Mouse (Mus musculus) hindbrain, embryonic 15.5 days (tissue): ENCODE results near the gene Gnmt. TPM values are rescaled to one million over a fixed set of nuclear protein-coding genes. Genes with fewer than 3 reads are reported as not detected.

Source experiments
- ATAC-seq: fragments of 200-750 bp; cut with Nextera tagmentation; 2 replicates; pipeline ENCODE4 v1.8.0; 2017; ENCODE audit warnings: low read depth, moderate number of reproducible peaks, moderate TSS enrichment; ENCODE audit not compliant: low FRiP score
- H3K27ac ChIP-seq: fragments of 300-500 bp; sonication (generic); replicated peaks from 2 replicates; pipeline ENCODE4 v1.5.1; 2015; ENCODE audit warnings: mild to moderate bottlenecking, inconsistent platforms
- H3K27me3 ChIP-seq: fragments of 300-500 bp; sonication (generic); 2 replicates; pipeline ENCODE4 v1.6.1; 2015; ENCODE audit warnings: control low read depth, inconsistent platforms
- H3K36me3 ChIP-seq: fragments of 300-500 bp; sonication (generic); 2 replicates; pipeline ENCODE4 v1.6.1; 2015; ENCODE audit warnings: control low read depth, inconsistent platforms
- H3K4me1 ChIP-seq: fragments of 300-500 bp; sonication (generic); replicated peaks from 2 replicates; pipeline ENCODE4 v1.6.1; 2015; ENCODE audit warnings: control low read depth, inconsistent platforms
- H3K4me2 ChIP-seq: fragments of 300-500 bp; sonication (generic); 2 replicates; pipeline ENCODE4 v1.6.1; 2015; ENCODE audit warnings: moderate library complexity, mild to moderate bottlenecking, inconsistent platforms
- H3K4me3 ChIP-seq: fragments of 300-500 bp; sonication (generic); 2 replicates; pipeline ENCODE4 v1.5.1; 2015; ENCODE audit warnings: mild to moderate bottlenecking, inconsistent platforms
- H3K9ac ChIP-seq: fragments of 300-500 bp; sonication (generic); 2 replicates; pipeline ENCODE4 v1.6.1; 2015; ENCODE audit warnings: inconsistent platforms
- H3K9me3 ChIP-seq: fragments of 300-500 bp; sonication (generic); 2 replicates; pipeline ENCODE4 v1.6.1; 2016; ENCODE audit warnings: control low read depth, inconsistent platforms
- WGBS: fragments of 180-500 bp; shearing (Covaris S2); methylation state at CpG from one replicate; pipeline ENCODE4 v1.1.7; 2015; 5-methylcytosine and 5-hydroxymethylcytosine counted together
- polyA plus RNA-seq: library from polyadenylated mRNA; unstranded; fragments of >200 nt; fragmentation: Nextera tagmentation; extraction: Ambion mirVana; gene quantifications from 2 replicates; pipeline ENCODE4 v1.2.1, GENCODE M21; 2015

Gene Gnmt
- polyA plus RNA-seq, 1 experiment from 2014 or later = 0.86 TPM

DNA sequence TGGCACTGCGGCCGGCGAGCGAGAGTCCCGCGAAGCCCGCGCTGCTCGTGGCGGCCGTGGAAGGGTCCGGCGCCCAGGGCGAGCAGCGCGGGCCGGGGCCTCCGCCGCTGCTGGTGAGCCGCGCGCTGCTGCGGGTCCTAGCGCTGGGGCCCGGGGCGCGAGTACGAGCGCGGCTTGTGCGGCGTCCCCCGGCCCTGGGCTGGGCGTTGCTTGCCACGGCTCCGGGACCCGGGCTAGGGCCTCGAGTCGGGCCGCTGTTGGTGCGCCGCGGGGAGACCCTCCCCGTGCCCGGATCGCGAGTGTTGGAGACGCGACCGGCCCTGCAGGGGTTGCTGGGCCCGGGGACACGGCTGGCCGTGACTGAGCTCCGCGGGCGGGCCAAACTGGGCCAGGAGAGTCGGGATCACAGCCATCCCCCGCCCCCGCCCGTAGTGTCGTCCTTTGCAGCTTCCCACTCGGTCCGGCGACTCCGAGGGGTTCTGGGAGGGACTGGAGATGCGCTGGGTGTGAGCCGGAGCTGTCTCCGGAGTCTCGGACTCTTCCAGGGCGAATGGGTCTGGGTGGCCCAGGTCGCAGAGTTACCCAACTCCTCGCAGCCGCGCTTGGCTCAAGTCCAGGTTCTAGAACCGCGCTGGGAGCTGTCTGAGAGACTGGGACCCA lies 17.2 kb downstream of the Gnmt start:
- 1% methylated on average over 57 of the region's 76 CpGs for WGBS
- H3K9me3 ChIP-seq = no peaks in the 10 kb centered on the region

DNA sequence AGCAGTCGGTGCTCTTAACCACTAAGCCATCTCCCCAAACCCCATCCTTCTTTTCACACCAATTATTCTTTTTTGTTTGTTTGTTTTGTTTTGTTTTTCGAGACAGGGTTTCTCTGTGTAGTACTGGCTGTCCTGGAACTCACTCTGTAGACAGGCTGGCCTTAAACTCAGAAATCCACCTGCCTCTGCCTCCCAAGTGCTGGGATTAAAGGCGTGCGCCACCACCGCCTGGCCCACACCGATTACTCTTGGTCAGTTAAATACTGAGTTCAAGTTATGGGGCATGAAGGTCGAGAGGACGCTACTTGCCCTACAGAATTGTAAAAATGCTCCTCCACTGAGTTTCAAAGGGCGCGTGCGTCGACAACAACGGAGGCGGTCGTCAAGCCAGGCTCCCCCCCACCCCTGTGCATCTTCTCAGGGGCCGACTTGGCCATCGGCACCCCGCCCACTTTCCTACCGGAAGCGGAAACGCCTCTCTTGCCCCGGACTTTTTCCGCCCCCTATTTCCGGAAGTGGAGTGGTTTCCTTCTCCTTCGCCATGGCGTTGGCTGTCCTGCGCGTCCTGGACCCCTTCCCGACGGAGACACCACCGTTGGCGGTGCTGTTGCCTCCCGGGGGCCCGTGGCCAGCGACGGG lies 17.9 kb downstream of the Gnmt start, which contains the start of gene Pex6:
Gene Pex6 (plus strand): TSS at position 505 of the 639 bp plus-strand sequence.
- Histone ChIP-seq H3K27ac (peak within 1 kb of the TSS; percentile 83), H3K9ac (peak within 1 kb of the TSS; percentile 88), H3K4me1 (peaks cover 28% of the 10 kb centered on the region), H3K27me3 (no peaks in the 10 kb centered on the region), H3K36me3 (peaks cover 20% of the 10 kb centered on the region), H3K4me2 (peak within 1 kb of the TSS; percentile 98), H3K9me3 (no peaks in the 10 kb centered on the region), H3K4me3 (peak within 1 kb of the TSS; percentile 96)
- WGBS = 8% methylated on average over 36 of the region's 36 CpGs
- ATAC-seq = peak; percentile 93

More for the DNA sequence above, 17.2 kb downstream of the Gnmt start:
- peak overlapping the region; percentile 88 for H3K9ac ChIP-seq
- H3K4me1 ChIP-seq = peaks cover 25% of the 10 kb centered on the region
- peak; percentile 72 for ATAC-seq
- H3K36me3 ChIP-seq = peaks cover 22% of the 10 kb centered on the region
- H3K27me3 ChIP-seq = no peaks in the 10 kb centered on the region
- peak overlapping the region; percentile 72 for H3K27ac ChIP-seq
- peak overlapping the region; percentile 98 for H3K4me2 ChIP-seq
- peak overlapping the region; percentile 96 for H3K4me3 ChIP-seq

DNA sequence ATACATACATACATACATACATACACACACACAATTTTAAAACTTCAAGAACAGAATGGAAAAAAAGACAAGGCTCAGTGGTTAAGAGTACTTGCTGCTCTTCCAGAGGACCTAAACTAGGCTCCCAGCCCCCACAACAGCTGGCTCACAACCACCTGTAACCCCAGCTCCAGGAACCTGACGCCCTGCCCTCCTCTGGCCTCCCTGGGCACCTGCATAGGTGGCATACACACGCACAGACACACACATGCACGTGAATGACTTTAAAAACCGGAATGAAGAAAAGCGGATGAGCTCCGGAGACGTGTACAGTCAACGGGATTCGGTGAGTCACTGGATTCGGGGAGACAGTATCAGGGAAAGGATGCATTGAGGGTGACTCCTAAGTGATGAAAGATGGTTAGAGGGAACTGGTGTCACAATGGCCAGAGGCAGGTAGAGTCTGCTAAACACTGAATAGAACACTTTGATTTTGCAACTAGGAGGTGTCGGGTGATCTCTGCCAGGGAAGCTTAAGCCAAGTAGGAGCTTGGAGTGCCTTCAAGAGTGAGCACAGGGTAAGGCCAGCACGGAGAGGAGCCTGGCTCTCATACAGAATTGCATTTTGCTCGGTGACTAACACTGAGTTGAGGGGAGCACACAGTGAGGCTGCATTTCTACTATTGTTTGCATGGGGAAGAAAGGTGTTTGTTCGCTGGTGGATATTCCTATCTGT lies 22.4 kb downstream of the Gnmt start:
- 94% methylated on average over 14 of the region's 14 CpGs for WGBS
- Histone ChIP-seq H3K9ac (no peak overlapping the region), H3K36me3 (no peaks in the 10 kb centered on the region), H3K27me3 (no peaks in the 10 kb centered on the region), H3K4me2 (peak overlapping the region; percentile 91; the same call in 1 of the 2 replicates), H3K9me3 (no peaks in the 10 kb centered on the region), H3K4me1 (peaks cover 43% of the 10 kb centered on the region), H3K27ac (no peak overlapping the region), H3K4me3 (no peak overlapping the region)
- no peak for ATAC-seq

DNA sequence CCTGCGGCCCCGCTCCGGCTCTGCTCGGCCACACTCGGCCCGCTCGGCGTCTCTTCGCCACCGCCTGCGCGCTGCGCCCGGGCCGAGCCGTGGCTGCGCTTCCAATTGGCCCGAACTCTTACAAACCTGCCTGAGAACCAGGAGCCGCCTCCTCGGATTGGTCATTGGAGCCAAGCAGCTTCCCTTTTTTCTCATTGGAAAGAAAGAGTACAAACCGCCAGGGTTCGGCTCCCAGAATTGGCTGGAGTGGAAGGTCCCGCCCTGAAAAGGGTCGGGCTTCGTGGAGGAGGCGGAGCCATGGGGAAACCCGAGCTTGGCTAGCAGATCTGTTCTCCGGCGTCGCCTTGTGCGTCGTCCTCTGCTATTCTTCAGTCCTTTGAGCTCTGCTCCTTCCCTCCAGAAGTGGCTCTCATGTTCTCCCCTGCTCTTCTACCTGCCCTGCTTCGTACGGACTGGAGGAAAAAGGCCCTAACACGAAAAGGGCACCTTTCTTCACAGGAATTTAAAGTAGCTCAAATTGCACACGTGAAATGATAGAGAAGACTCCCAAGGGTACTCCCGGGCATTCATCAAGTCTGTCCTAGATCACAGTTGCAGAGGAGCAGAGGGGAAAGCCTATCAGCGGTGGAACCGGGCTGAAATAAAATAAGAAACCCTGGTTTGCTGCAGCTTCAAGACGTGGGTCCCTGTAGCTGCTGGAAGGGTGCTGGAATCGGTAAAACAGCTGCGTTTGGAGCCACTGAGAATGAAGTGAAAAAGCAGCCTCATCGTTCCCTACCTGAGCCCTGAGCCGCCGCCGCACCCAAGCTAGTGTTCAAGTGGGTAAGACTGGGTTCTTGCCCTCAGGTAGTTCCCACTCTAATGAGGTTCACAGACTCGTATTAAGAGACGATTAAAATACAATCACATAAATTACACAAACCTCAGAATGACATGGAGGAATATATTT lies 23.8 kb downstream of the Gnmt start, which contains the start of gene Ppp2r5d:
Gene Ppp2r5d (minus strand): TSS at position 225 of the 949 bp plus-strand sequence.
- Histone ChIP-seq H3K4me1 (peaks cover 44% of the 10 kb centered on the region), H3K4me2 (peak within 1 kb of the TSS; percentile 91), H3K4me3 (peak within 1 kb of the TSS; percentile 98), H3K9ac (peak within 1 kb of the TSS; percentile 90), H3K27me3 (no peaks in the 10 kb centered on the region), H3K27ac (peak within 1 kb of the TSS; percentile 94), H3K36me3 (0 out of 2 replicates have a peak, but pooled peaks cover under 1% of the 10 kb centered on the region), H3K9me3 (no peaks in the 10 kb centered on the region)
- WGBS = 2% methylated on average over 48 of the region's 48 CpGs
- ATAC-seq = peak; percentile 97

DNA sequence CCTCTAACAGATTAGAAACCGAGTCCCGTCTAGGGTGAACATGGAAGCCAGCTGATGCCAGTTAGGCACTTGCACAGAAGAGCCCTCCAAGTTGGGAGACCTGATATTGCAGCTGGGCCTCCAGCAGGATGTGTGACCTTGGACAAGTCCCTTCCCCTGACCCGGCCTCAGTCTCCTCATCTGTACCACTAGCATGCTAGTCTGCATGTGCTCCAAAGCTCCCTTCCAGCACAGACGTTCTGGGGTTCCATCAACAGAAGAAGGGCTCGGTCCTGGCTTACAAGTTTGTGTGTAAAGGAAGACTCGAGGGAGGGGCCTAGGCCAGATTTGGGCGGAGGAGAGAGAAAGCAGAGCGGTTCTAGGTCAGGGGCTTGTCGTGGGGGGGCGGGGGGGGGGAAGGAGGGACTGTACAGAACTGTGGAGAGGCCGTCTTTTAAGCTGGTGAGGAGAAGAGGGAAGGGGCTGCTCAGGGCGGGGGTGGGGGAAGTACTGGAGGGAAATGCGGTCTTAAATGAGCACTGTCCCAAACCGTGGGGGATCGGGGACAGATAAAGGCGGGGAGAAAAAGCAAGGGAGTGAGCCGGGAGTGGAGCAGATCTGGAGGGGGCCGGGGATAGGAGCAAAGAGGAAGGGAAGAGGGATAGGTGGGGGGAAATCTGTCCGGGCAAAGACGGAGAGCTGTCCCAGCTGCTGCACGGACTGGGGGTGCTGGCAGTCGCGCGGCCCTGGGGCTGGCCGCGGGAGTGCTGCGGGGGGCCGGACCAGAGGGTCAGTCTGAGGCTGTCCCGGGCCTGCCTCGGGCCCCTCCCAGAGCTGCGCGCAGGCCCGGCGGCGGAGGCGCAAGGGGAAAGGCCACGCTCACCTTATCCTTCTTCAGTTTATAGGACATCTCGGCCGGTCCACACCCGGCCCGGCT lies 24.7 kb downstream of the Gnmt start:
- H3K27ac ChIP-seq = peak overlapping the region; percentile 94
- peak overlapping the region; percentile 90 for H3K9ac ChIP-seq
- H3K4me3 ChIP-seq = peak overlapping the region; percentile 98
- no peaks in the 10 kb centered on the region for H3K27me3 ChIP-seq
- 4% methylated on average over 40 of the region's 41 CpGs for WGBS
- H3K36me3 ChIP-seq = peaks cover 5% of the 10 kb centered on the region; the same call in 1 of the 2 replicates
- H3K9me3 ChIP-seq = no peaks in the 10 kb centered on the region
- H3K4me1 ChIP-seq = peaks cover 44% of the 10 kb centered on the region
- peak; percentile 75 for ATAC-seq
- peak overlapping the region; percentile 91 for H3K4me2 ChIP-seq

DNA sequence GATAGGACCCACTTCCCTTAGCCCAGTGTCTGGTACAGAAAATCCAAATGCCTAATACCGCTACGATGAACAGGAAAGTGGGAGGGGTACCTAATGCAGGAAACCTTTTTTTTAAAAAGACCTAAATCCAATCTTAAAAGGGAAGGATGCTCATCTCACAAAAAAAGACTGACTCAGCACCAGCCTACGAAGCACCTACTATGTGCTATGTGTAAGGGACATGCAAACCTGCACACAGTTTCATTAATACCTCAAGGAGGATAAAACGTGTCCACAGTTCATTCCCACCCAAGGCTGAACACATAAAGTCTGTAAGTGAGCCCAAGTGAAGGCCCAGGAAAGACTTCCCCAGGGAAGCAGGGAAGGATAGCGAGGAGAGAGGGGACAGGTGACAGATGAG lies 26.5 kb downstream of the Gnmt start:
- Histone ChIP-seq H3K4me2 (peak overlapping the region; percentile 91; the same call in 1 of the 2 replicates), H3K9ac (no peak overlapping the region), H3K27me3 (no peaks in the 10 kb centered on the region), H3K4me3 (no peak overlapping the region), H3K27ac (no peak overlapping the region), H3K4me1 (peaks cover 44% of the 10 kb centered on the region), H3K9me3 (no peaks in the 10 kb centered on the region), H3K36me3 (peaks cover 9% of the 10 kb centered on the region)
- 82% methylated on average over 5 of the region's 5 CpGs for WGBS
- ATAC-seq = no peak

DNA sequence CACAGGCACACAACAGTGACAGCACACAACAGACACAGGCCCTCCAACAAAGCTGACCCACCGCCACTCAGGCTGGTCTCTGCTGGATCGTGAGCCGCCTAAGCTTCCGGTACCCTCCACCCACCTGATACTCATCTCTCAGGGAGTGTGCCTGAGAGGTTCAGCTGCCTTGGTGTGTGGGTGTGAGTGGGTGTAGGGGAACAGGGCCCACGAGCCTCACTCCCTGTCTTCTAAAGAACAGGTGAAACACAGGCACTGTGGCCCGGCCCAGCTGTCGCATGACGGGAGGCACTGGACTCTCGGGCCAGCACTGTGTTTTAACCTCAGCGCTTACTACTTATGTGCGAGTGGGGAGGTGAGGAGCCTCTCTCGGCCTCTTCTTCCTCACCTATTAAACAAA lies 26.9 kb downstream of the Gnmt start:
- ATAC-seq = no peak
- Histone ChIP-seq H3K9me3 (no peaks in the 10 kb centered on the region), H3K4me2 (0 out of 2 replicates have a peak overlapping the region, but pooled peaks have one; percentile 7), H3K27ac (no peak overlapping the region), H3K4me3 (no peak overlapping the region), H3K4me1 (peaks cover 44% of the 10 kb centered on the region), H3K27me3 (no peaks in the 10 kb centered on the region), H3K36me3 (peaks cover 9% of the 10 kb centered on the region), H3K9ac (no peak overlapping the region)
- WGBS = 87% methylated on average over 12 of the region's 12 CpGs

DNA sequence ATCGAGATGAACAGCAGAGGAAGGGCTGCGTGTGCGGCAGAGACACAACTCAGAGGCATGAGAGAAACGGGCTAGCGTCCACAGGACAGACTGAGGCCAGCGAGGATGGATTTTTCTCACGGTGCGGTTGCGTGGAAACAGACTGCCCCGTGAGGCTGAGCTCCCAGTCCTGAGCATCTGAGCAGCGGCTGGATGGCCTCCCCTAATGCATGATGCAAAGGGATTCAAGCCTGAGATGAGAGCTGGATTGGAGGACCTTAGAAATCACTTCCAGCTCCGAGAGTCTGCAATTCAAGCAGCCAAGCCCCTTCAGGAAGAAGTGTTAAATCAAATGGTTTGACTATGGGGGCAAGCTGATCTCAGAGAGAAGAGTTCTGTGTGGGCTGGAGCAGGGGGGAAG lies 27.5 kb downstream of the Gnmt start:
- WGBS = 69% methylated on average over 12 of the region's 12 CpGs
- no peaks in the 10 kb centered on the region for H3K9me3 ChIP-seq
- no peak overlapping the region for H3K4me3 ChIP-seq
- no peaks in the 10 kb centered on the region for H3K27me3 ChIP-seq
- peak overlapping the region; percentile 1; the same call in 1 of the 2 replicates for H3K4me2 ChIP-seq
- peaks cover 44% of the 10 kb centered on the region for H3K4me1 ChIP-seq
- peak overlapping the region; percentile 7; the same call in 1 of the 2 replicates for H3K27ac ChIP-seq
- H3K9ac ChIP-seq = no peak overlapping the region
- H3K36me3 ChIP-seq = peaks cover 9% of the 10 kb centered on the region
- ATAC-seq = no peak

DNA sequence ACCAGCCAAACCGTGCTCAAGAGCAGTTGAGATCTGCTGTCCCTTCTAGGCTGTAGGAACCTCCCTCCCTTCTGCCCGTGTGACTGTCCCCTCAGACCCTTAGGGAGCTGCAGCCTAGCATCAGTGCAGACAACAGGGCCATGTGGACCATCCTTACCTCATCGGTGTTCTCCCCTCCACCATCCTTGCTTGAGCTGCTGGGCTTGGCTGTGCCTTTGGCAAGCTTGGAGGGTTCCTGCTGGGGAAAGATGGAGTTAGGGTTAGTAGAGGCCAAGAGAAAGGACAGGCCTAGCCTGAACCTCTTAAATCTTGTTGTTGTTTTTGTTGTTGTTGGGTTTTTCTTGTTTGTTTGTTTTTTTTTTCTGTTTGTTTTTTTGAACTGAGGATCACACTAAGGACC lies 29.1 kb downstream of the Gnmt start:
- Histone ChIP-seq H3K27me3 (no peaks in the 10 kb centered on the region), H3K4me3 (no peak overlapping the region), H3K4me2 (no peak overlapping the region), H3K9ac (no peak overlapping the region), H3K27ac (no peak overlapping the region), H3K36me3 (peaks cover 9% of the 10 kb centered on the region), H3K4me1 (peaks cover 32% of the 10 kb centered on the region), H3K9me3 (no peaks in the 10 kb centered on the region)
- no peak for ATAC-seq
- 92% methylated on average over 3 of the region's 3 CpGs for WGBS

DNA sequence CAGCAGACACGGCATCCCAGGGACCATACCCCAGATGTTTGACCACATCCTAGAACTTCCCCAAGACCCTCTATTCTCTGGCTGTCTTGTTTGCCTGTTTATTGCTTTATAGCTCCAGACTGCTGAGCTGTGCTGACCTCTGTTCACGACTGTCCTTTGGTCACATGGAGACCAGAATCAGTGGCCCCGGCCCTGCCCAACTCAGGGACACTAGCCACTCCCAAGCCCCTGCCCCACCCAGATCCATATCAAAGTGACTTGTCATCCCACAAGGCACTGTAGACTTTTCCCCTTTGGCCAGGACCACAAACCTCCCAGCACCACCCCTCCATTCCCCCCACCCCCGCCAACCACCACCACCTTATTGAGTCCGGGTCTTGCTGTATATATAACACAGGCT lies 29.7 kb downstream of the Gnmt start:
- ATAC-seq = no peak
- Histone ChIP-seq H3K27me3 (no peaks in the 10 kb centered on the region), H3K4me3 (no peak overlapping the region), H3K4me1 (peaks cover 32% of the 10 kb centered on the region), H3K27ac (no peak overlapping the region), H3K4me2 (no peak overlapping the region), H3K9ac (no peak overlapping the region), H3K9me3 (no peaks in the 10 kb centered on the region), H3K36me3 (peaks cover 9% of the 10 kb centered on the region)
- WGBS = 88% methylated on average over 5 of the region's 5 CpGs
